Mouse (Mus musculus) megakaryocyte, embryonic 14.5 days (primary cell): Measurements from ENCODE around the gene Efna2. TPM values are rescaled to one million over a fixed set of nuclear protein-coding genes. Genes with fewer than 3 reads are reported as not detected.

ENCODE experiments used
- H3K27me3 ChIP-seq: replicated peaks from 2 replicates; pipeline ENCODE3; 2012; ENCODE audit warnings: inconsistent platforms
- H3K36me3 ChIP-seq: replicated peaks from 2 replicates; pipeline ENCODE3; 2012; ENCODE audit warnings: low read length, inconsistent platforms, mixed read lengths
- H3K4me1 ChIP-seq: 2 replicates; pipeline ENCODE4 v1.6.1; 2012; ENCODE audit warnings: inconsistent platforms
- H3K4me3 ChIP-seq: replicated peaks from 2 replicates; pipeline ENCODE3; 2012; ENCODE audit warnings: moderate library complexity, mild to moderate bottlenecking, inconsistent platforms
- H3K9me3 ChIP-seq: 2 replicates; pipeline ENCODE4 v1.6.1; 2012; ENCODE audit warnings: inconsistent platforms
- FLI1 ChIP-seq: IDR thresholded peaks from 2 replicates; pipeline ENCODE4 v1.6.1; 2012; ENCODE audit warnings: low read length, inconsistent platforms, mixed read lengths
- GATA1 ChIP-seq: IDR thresholded peaks from 3 replicates; pipeline ENCODE4 v1.6.1; 2012; ENCODE audit warnings: mixed read lengths, low read length, inconsistent platforms, borderline replicate concordance
- polyA plus RNA-seq: library from polyadenylated mRNA; stranded (reverse); fragments of >175 nt; gene quantifications from 2 replicates; pipeline ENCODE4 v1.2.3, GENCODE M21; 2012; ENCODE audit warnings: low replicate concordance; ENCODE audit not compliant: insufficient read depth

Efna2 gene
- polyA plus RNA-seq, 1 experiment: 0.79 TPM

- no peaks in the 10 kb centered on the region for H3K9me3 ChIP-seq
- H3K4me1 ChIP-seq: peaks cover 64% of the 10 kb centered on the region
- H3K27me3 ChIP-seq: peaks cover 29% of the 10 kb centered on the region
- TF ChIP-seq FLI1 (no peak), GATA1 (no peak)
- peak overlapping the region; percentile 31 for H3K4me3 ChIP-seq
- peaks cover 33% of the 10 kb centered on the region for H3K36me3 ChIP-seq
Observed at GRCm38 (mm10) chr10:80174705-80175104, 4.6 kb upstream of the Efna2 start.

- no peak overlapping the region for H3K4me3 ChIP-seq
- H3K9me3 ChIP-seq: no peaks in the 10 kb centered on the region
- H3K4me1 ChIP-seq: peaks cover 58% of the 10 kb centered on the region
- H3K36me3 ChIP-seq: peaks cover 23% of the 10 kb centered on the region
- TF ChIP-seq GATA1 (no peak), FLI1 (no peak)
- peaks cover 39% of the 10 kb centered on the region for H3K27me3 ChIP-seq
Observed at GRCm38 (mm10) chr10:80175536-80176269, 3.6 kb upstream of the Efna2 start.

GRCm38 (mm10) chr10:80176270-80176834 lies 2.9 kb upstream of the Efna2 start:
- H3K36me3 ChIP-seq: peaks cover 17% of the 10 kb centered on the region
- TF ChIP-seq GATA1: no peak
- no peak for TF ChIP-seq FLI1
- no peaks in the 10 kb centered on the region for H3K9me3 ChIP-seq
- H3K4me1 ChIP-seq: peaks cover 56% of the 10 kb centered on the region
- H3K27me3 ChIP-seq: peaks cover 45% of the 10 kb centered on the region
- H3K4me3 ChIP-seq: no peak overlapping the region

- H3K27me3 ChIP-seq: peaks cover 58% of the 10 kb centered on the region
- H3K4me1 ChIP-seq: peaks cover 43% of the 10 kb centered on the region
- peaks cover 6% of the 10 kb centered on the region for H3K36me3 ChIP-seq
- H3K4me3 ChIP-seq: no peak overlapping the region
- no peaks in the 10 kb centered on the region for H3K9me3 ChIP-seq
- TF ChIP-seq GATA1: no peak
- TF ChIP-seq FLI1: no peak
Observed at GRCm38 (mm10) chr10:80177441-80178279, 1.6 kb upstream of the Efna2 start.

- Histone ChIP-seq H3K27me3 (peaks cover 83% of the 10 kb centered on the region), H3K4me3 (no peak overlapping the region)
- TF ChIP-seq GATA1 (no peak), FLI1 (no peak)
Observed at GRCm38 (mm10) chr10:80180288-80180687, 1.0 kb downstream of the Efna2 start.

GRCm38 (mm10) chr10:80180823-80181222 lies 1.5 kb downstream of the Efna2 start:
- Histone ChIP-seq H3K4me1 (peaks cover 18% of the 10 kb centered on the region), H3K9me3 (no peaks in the 10 kb centered on the region), H3K27me3 (peaks cover 89% of the 10 kb centered on the region), H3K36me3 (peaks cover 6% of the 10 kb centered on the region), H3K4me3 (no peak overlapping the region)
- TF ChIP-seq FLI1 (no peak), GATA1 (no peak)

More at GRCm38 (mm10) chr10:80180288-80180687, 1.0 kb downstream of the Efna2 start:
- H3K4me1 ChIP-seq: peaks cover 20% of the 10 kb centered on the region
- peaks cover 6% of the 10 kb centered on the region for H3K36me3 ChIP-seq
- H3K9me3 ChIP-seq: no peaks in the 10 kb centered on the region

GRCm38 (mm10) chr10:80182547-80182946 lies 3.3 kb downstream of the Efna2 start:
- TF ChIP-seq FLI1: no peak
- no peak for TF ChIP-seq GATA1
- Histone ChIP-seq H3K4me1 (peaks cover 22% of the 10 kb centered on the region), H3K4me3 (peak overlapping the region; percentile 15), H3K27me3 (peaks cover 98% of the 10 kb centered on the region), H3K36me3 (no peaks in the 10 kb centered on the region), H3K9me3 (no peaks in the 10 kb centered on the region)

- peaks cover 97% of the 10 kb centered on the region for H3K27me3 ChIP-seq
- TF ChIP-seq GATA1: no peak
- no peak for TF ChIP-seq FLI1
- no peak overlapping the region for H3K4me3 ChIP-seq
- H3K36me3 ChIP-seq: no peaks in the 10 kb centered on the region
- peaks cover 28% of the 10 kb centered on the region for H3K4me1 ChIP-seq
- H3K9me3 ChIP-seq: no peaks in the 10 kb centered on the region
Observed at GRCm38 (mm10) chr10:80186649-80187048, 7.4 kb downstream of the Efna2 start.

- Histone ChIP-seq H3K4me1 (peaks cover 33% of the 10 kb centered on the region), H3K36me3 (no peaks in the 10 kb centered on the region), H3K4me3 (no peak overlapping the region), H3K9me3 (no peaks in the 10 kb centered on the region), H3K27me3 (peaks cover 96% of the 10 kb centered on the region)
- no peak for TF ChIP-seq FLI1
- no peak for TF ChIP-seq GATA1
Observed at GRCm38 (mm10) chr10:80187739-80188138, 8.5 kb downstream of the Efna2 start.

GRCm38 (mm10) chr10:80188453-80189024 lies 9.3 kb downstream of the Efna2 start:
- TF ChIP-seq FLI1 (no peak), GATA1 (no peak)
- no peaks in the 10 kb centered on the region for H3K36me3 ChIP-seq
- peaks cover 38% of the 10 kb centered on the region for H3K4me1 ChIP-seq
- H3K4me3 ChIP-seq: no peak overlapping the region
- no peaks in the 10 kb centered on the region for H3K9me3 ChIP-seq
- peaks cover 96% of the 10 kb centered on the region for H3K27me3 ChIP-seq
